Mouse (Mus musculus) small intestine, adult 2 months (tissue): Measurements from ENCODE around the gene Fbp1.

Experiments
- CTCF ChIP-seq: fragments of 200-500 bp; IDR thresholded peaks from 2 replicates; pipeline ENCODE4 v1.5.1; 2012; ENCODE audit warnings: low read depth, mild to moderate bottlenecking, control low read depth, inconsistent platforms, low read length, moderate library complexity, mixed read lengths; ENCODE audit not compliant: insufficient replicate concordance, insufficient read length; ENCODE audit errors: extremely low read depth
- POLR2A ChIP-seq: fragments of 200-500 bp; IDR thresholded peaks from 2 replicates; pipeline ENCODE4 v1.6.1; 2012; ENCODE audit warnings: low read depth, mild to moderate bottlenecking, control low read depth, inconsistent platforms, low read length, moderate library complexity

- TF ChIP-seq CTCF, result peak; percentile 83; the same call in 1 of the 2 replicates
- TF ChIP-seq POLR2A, result no peak
Observed at GRCm38 (mm10) chr13:62919647-62920341, 31.7 kb upstream of the Fbp1 start.
